Mouse (Mus musculus): Measurements from ENCODE around the gene Parp12. TPM values are rescaled to one million over a fixed set of nuclear protein-coding genes. Genes with fewer than 3 reads are reported as not detected.

The Parp12 gene
- polyA plus RNA-seq, 1 experiment from 2014 or later: 4.8 TPM

- Histone ChIP-seq H3K4me3 (replicated peaks; ENCODE audit: low read depth, low read length) (no peak overlapping the region), H3K36me3 (ENCODE audit: control insufficient read depth, insufficient read depth, low read length) (no peaks in the 10 kb centered on the region), H3K4me1 (ENCODE audit: control insufficient read depth, insufficient read depth, low read length) (0 out of 2 replicates have a peak, but pooled peaks cover under 1% of the 10 kb centered on the region), H3K9ac (replicated peaks; ENCODE audit: low read length) (no peak overlapping the region), H3K27ac (replicated peaks; ENCODE audit: low read depth, low read length) (no peak overlapping the region), H3K27me3 (ENCODE audit: control insufficient read depth, insufficient read depth, low read length) (no peaks in the 10 kb centered on the region), H3K9me3 (ENCODE audit: control insufficient read depth, low read length) (no peaks in the 10 kb centered on the region), H3K4me2 (ENCODE audit: low read length) (no peak overlapping the region)
- no peak for ATAC-seq (ENCODE audit: low FRiP score, low TSS enrichment)
- WGBS: 79% methylated on average over 13 of the region's 13 CpGs
- DNase-seq: no peak
These were observed 63.8 kb downstream of the Parp12 start for GRCm38 (mm10) chr6:39054206-39054864.

- DNase-seq: no peak
- H3K4me2 ChIP-seq (ENCODE audit: low read length): no peak overlapping the region
- no peak overlapping the region for H3K27ac ChIP-seq (replicated peaks; ENCODE audit: low read depth, low read length)
- H3K4me3 ChIP-seq (replicated peaks; ENCODE audit: low read depth, low read length): no peak overlapping the region
- H3K36me3 ChIP-seq (ENCODE audit: control insufficient read depth, insufficient read depth, low read length): no peaks in the 10 kb centered on the region
- H3K4me1 ChIP-seq (ENCODE audit: control insufficient read depth, insufficient read depth, low read length): 0 out of 2 replicates have a peak, but pooled peaks cover 3% of the 10 kb centered on the region
- no peaks in the 10 kb centered on the region for H3K9me3 ChIP-seq (ENCODE audit: control insufficient read depth, low read length)
- ATAC-seq (ENCODE audit: low FRiP score, low TSS enrichment): no peak
- 80% methylated on average over 4 of the region's 4 CpGs for WGBS
- H3K27me3 ChIP-seq (ENCODE audit: control insufficient read depth, insufficient read depth, low read length): no peaks in the 10 kb centered on the region
- no peak overlapping the region for H3K9ac ChIP-seq (replicated peaks; ENCODE audit: low read length)
These were observed 65.5 kb downstream of the Parp12 start for GRCm38 (mm10) chr6:39052636-39053035.

GRCm38 (mm10) chr6:39051799-39052556 is 66.2 kb downstream of the Parp12 start:
- Histone ChIP-seq H3K9me3 (ENCODE audit: control insufficient read depth, low read length) (no peaks in the 10 kb centered on the region), H3K27ac (replicated peaks; ENCODE audit: low read depth, low read length) (no peak overlapping the region), H3K4me3 (replicated peaks; ENCODE audit: low read depth, low read length) (no peak overlapping the region), H3K4me1 (ENCODE audit: control insufficient read depth, insufficient read depth, low read length) (0 out of 2 replicates have a peak, but pooled peaks cover 3% of the 10 kb centered on the region), H3K4me2 (ENCODE audit: low read length) (no peak overlapping the region), H3K27me3 (ENCODE audit: control insufficient read depth, insufficient read depth, low read length) (no peaks in the 10 kb centered on the region), H3K36me3 (ENCODE audit: control insufficient read depth, insufficient read depth, low read length) (no peaks in the 10 kb centered on the region), H3K9ac (replicated peaks; ENCODE audit: low read length) (no peak overlapping the region)
- ATAC-seq (ENCODE audit: low FRiP score, low TSS enrichment) (no peak), DNase-seq (no peak)
- WGBS: 84% methylated on average over 9 of the region's 9 CpGs

GRCm38 (mm10) chr6:39050836-39051235 is 67.3 kb downstream of the Parp12 start:
- Histone ChIP-seq H3K9me3 (ENCODE audit: control insufficient read depth, low read length) (no peaks in the 10 kb centered on the region), H3K4me3 (replicated peaks; ENCODE audit: low read depth, low read length) (no peak overlapping the region), H3K4me1 (ENCODE audit: control insufficient read depth, insufficient read depth, low read length) (0 out of 2 replicates have a peak, but pooled peaks cover 3% of the 10 kb centered on the region), H3K27me3 (ENCODE audit: control insufficient read depth, insufficient read depth, low read length) (no peaks in the 10 kb centered on the region), H3K36me3 (ENCODE audit: control insufficient read depth, insufficient read depth, low read length) (no peaks in the 10 kb centered on the region), H3K4me2 (ENCODE audit: low read length) (no peak overlapping the region), H3K27ac (replicated peaks; ENCODE audit: low read depth, low read length) (no peak overlapping the region), H3K9ac (replicated peaks; ENCODE audit: low read length) (no peak overlapping the region)
- DNase-seq (no peak), ATAC-seq (ENCODE audit: low FRiP score, low TSS enrichment) (no peak)
- WGBS: 84% methylated on average over 6 of the region's 6 CpGs

GRCm38 (mm10) chr6:39049141-39049540 is 69.0 kb downstream of the Parp12 start:
- Histone ChIP-seq H3K27ac (replicated peaks; ENCODE audit: low read depth, low read length) (no peak overlapping the region), H3K36me3 (ENCODE audit: control insufficient read depth, insufficient read depth, low read length) (no peaks in the 10 kb centered on the region), H3K9ac (replicated peaks; ENCODE audit: low read length) (no peak overlapping the region), H3K4me2 (ENCODE audit: low read length) (no peak overlapping the region), H3K4me1 (ENCODE audit: control insufficient read depth, insufficient read depth, low read length) (0 out of 2 replicates have a peak, but pooled peaks cover 3% of the 10 kb centered on the region), H3K9me3 (ENCODE audit: control insufficient read depth, low read length) (no peaks in the 10 kb centered on the region), H3K27me3 (ENCODE audit: control insufficient read depth, insufficient read depth, low read length) (no peaks in the 10 kb centered on the region), H3K4me3 (replicated peaks; ENCODE audit: low read depth, low read length) (no peak overlapping the region)
- WGBS: 63% methylated on average over 5 of the region's 5 CpGs
- ATAC-seq (ENCODE audit: low FRiP score, low TSS enrichment) (no peak), DNase-seq (no peak)

- H3K4me1 ChIP-seq (ENCODE audit: control insufficient read depth, insufficient read depth, low read length): peaks cover 5% of the 10 kb centered on the region; the same call in 1 of the 2 replicates
- H3K4me2 ChIP-seq (ENCODE audit: low read length): no peak overlapping the region
- WGBS: 89% methylated on average over 9 of the region's 9 CpGs
- H3K9me3 ChIP-seq (ENCODE audit: control insufficient read depth, low read length): no peaks in the 10 kb centered on the region
- DNase-seq (no peak), ATAC-seq (ENCODE audit: low FRiP score, low TSS enrichment) (no peak)
- H3K4me3 ChIP-seq (replicated peaks; ENCODE audit: low read depth, low read length): no peak overlapping the region
- no peaks in the 10 kb centered on the region for H3K27me3 ChIP-seq (ENCODE audit: control insufficient read depth, insufficient read depth, low read length)
- no peak overlapping the region for H3K9ac ChIP-seq (replicated peaks; ENCODE audit: low read length)
- H3K36me3 ChIP-seq (ENCODE audit: control insufficient read depth, insufficient read depth, low read length): no peaks in the 10 kb centered on the region
- no peak overlapping the region for H3K27ac ChIP-seq (replicated peaks; ENCODE audit: low read depth, low read length)
These were observed 77.7 kb downstream of the Parp12 start for GRCm38 (mm10) chr6:39040451-39040850.

Other genes starting within 250 kb of the Parp12 start
- 0.69 and 1.6 TPM in 2 replicates for gene Tbxas1, start 242.9 kb downstream of the Parp12 start, polyA plus RNA-seq (2014; fragmentation: Nextera tagmentation; extraction: Ambion mirVana)
- 35.1 and 41.3 TPM in 2 replicates for gene Hipk2, start 242.2 kb downstream of the Parp12 start, polyA plus RNA-seq (2014; fragmentation: Nextera tagmentation; extraction: Ambion mirVana)
- gene Kdm7a, start 88.4 kb upstream of the Parp12 start, polyA plus RNA-seq (2014; fragmentation: Nextera tagmentation; extraction: Ambion mirVana): 6.4 and 10.7 TPM in 2 replicates

Measured in midbrain, embryonic 14.5 days (tissue).